Mouse (Mus musculus) duodenum, adult 2 months (tissue): ENCODE results near the gene Fam83e. TPM values are rescaled to one million over a fixed set of nuclear protein-coding genes. Genes with fewer than 3 reads are reported as not detected.

Experiments used
- polyA plus RNA-seq: library from polyadenylated mRNA; depleted of rRNA; stranded (reverse); fragments of >200 nt; gene quantifications from 2 replicates; pipeline ENCODE4 v1.2.3, GENCODE M21; 2012; ENCODE audit warnings: low replicate concordance; rRNA removed

Fam83e gene
- 97.0 and 162 TPM in 2 replicates for polyA plus RNA-seq

GRCm38 (mm10) chr7:45720413-45721233 lies at the start of gene Fam83e:
TSS of gene Fam83e (plus strand) at chr7:45721212.

GRCm38 (mm10) chr7:45683396-45684050 lies 37.5 kb upstream of the Fam83e start, which contains the start of gene Ntn5:
TSS of gene Ntn5 (plus strand) at chr7:45684022.

GRCm38 (mm10) chr7:45693921-45694591 lies 27.0 kb upstream of the Fam83e start, which contains the start of gene Sec1:
TSS of gene Sec1 (minus strand) at chr7:45694402.

GRCm38 (mm10) chr7:45699523-45700141 lies 21.4 kb upstream of the Fam83e start, which contains the start of gene Car11:
TSS of gene Car11 (plus strand) at chr7:45699843.

GRCm38 (mm10) chr7:45704730-45705442 lies 16.1 kb upstream of the Fam83e start, which contains the start of gene Dbp:
TSS of gene Dbp (plus strand) at chr7:45705088.

GRCm38 (mm10) chr7:45715090-45715708 lies 5.8 kb upstream of the Fam83e start, which contains the start of gene Rpl18:
TSS of gene Rpl18 (plus strand) at chr7:45715457.

GRCm38 (mm10) chr7:45717918-45718297 lies 3.1 kb upstream of the Fam83e start, which contains the start of gene Sphk2:
TSS of gene Sphk2 (minus strand) at chr7:45718002.

GRCm38 (mm10) chr7:45725713-45726112 lies 4.7 kb downstream of the Fam83e start, which contains the start of gene Spaca4:
TSS of gene Spaca4 (minus strand) at chr7:45725813.

Other genes with a start within 250 kb of the Fam83e start
- gene Tulp2, start 239.3 kb upstream of the Fam83e start, polyA plus RNA-seq = 0.18 TPM in 1 of 2 replicates, not detected in the other
- not detected in 2 replicates for gene Gm45808, start 234.4 kb upstream of the Fam83e start, polyA plus RNA-seq
- 0.32 and 0.59 TPM in 2 replicates for gene Dhdh, start 232.4 kb upstream of the Fam83e start, polyA plus RNA-seq
- gene Nucb1, start 210.8 kb upstream of the Fam83e start, polyA plus RNA-seq = 567 and 598 TPM in 2 replicates
- gene Ppp1r15a, start 194.9 kb upstream of the Fam83e start, polyA plus RNA-seq = 18.7 and 21.9 TPM in 2 replicates
- 3.7 and 6.0 TPM in 2 replicates for gene Plekha4, start 194.9 kb upstream of the Fam83e start, polyA plus RNA-seq
- 0.63 and 0.78 TPM in 2 replicates for gene Hsd17b14, start 166.3 kb upstream of the Fam83e start, polyA plus RNA-seq
- gene Bcat2, start 151.1 kb upstream of the Fam83e start, polyA plus RNA-seq = 31.0 and 41.9 TPM in 2 replicates
- 2.2 TPM in 1 of 2 replicates, not detected in the other for gene Fgf21, start 105.7 kb upstream of the Fam83e start, polyA plus RNA-seq
- 0.47 and 1.1 TPM in 2 replicates for gene Fut1, start 103.9 kb upstream of the Fam83e start, polyA plus RNA-seq
- 0.25 and 0.43 TPM in 2 replicates for gene Izumo1, start 99.4 kb upstream of the Fam83e start, polyA plus RNA-seq
- 8.4 and 11.8 TPM in 2 replicates for gene Rasip1, start 93.7 kb upstream of the Fam83e start, polyA plus RNA-seq
- gene Mamstr, start 81.2 kb upstream of the Fam83e start, polyA plus RNA-seq = 1.1 and 2.0 TPM in 2 replicates
- gene Fut2, start 54.8 kb upstream of the Fam83e start, polyA plus RNA-seq = 0.25 and 20.6 TPM in 2 replicates
- 0.15 and 0.25 TPM in 2 replicates for gene Ntn5, start 37.2 kb upstream of the Fam83e start, polyA plus RNA-seq
- 0.08 and 0.23 TPM in 2 replicates for gene Sec1, start 26.8 kb upstream of the Fam83e start, polyA plus RNA-seq
- gene Car11, start 21.4 kb upstream of the Fam83e start, polyA plus RNA-seq = 1.8 and 5.9 TPM in 2 replicates
- gene Dbp, start 16.1 kb upstream of the Fam83e start, polyA plus RNA-seq = 13.9 and 52.0 TPM in 2 replicates
- gene Rpl18, start 5.8 kb upstream of the Fam83e start, polyA plus RNA-seq = 1,256 and 1,945 TPM in 2 replicates
- gene Sphk2, start 3.2 kb upstream of the Fam83e start, polyA plus RNA-seq = 176 and 286 TPM in 2 replicates
- gene Spaca4, start 4.6 kb downstream of the Fam83e start, polyA plus RNA-seq = 0.63 TPM in 1 of 2 replicates, not detected in the other
- gene Lmtk3, start 62.5 kb downstream of the Fam83e start, polyA plus RNA-seq = 1.4 and 5.4 TPM in 2 replicates
- 111 and 403 TPM in 2 replicates for gene Sult2b1, start 63.5 kb downstream of the Fam83e start, polyA plus RNA-seq
- gene Cyth2, start 93.4 kb downstream of the Fam83e start, polyA plus RNA-seq = 68.2 and 124 TPM in 2 replicates
- 0.08 TPM in 2 replicates for gene Kcnj14, start 103.6 kb downstream of the Fam83e start, polyA plus RNA-seq
- gene Grwd1, start 109.7 kb downstream of the Fam83e start, polyA plus RNA-seq = 12.1 and 13.8 TPM in 2 replicates
- gene Kdelr1, start 151.6 kb downstream of the Fam83e start, polyA plus RNA-seq = 305 and 397 TPM in 2 replicates
- 9.6 and 14.4 TPM in 2 replicates for gene Grin2d, start 157.2 kb downstream of the Fam83e start, polyA plus RNA-seq
- gene Syngr4, start 175.5 kb downstream of the Fam83e start, polyA plus RNA-seq = 0.14 and 0.53 TPM in 2 replicates
- gene Tmem143, start 175.7 kb downstream of the Fam83e start, polyA plus RNA-seq = 73.2 and 97.3 TPM in 2 replicates
- gene Emp3, start 200.2 kb downstream of the Fam83e start, polyA plus RNA-seq = 61.3 and 62.2 TPM in 2 replicates
- 10.6 and 24.0 TPM in 2 replicates for gene Ccdc114, start 202.9 kb downstream of the Fam83e start, polyA plus RNA-seq